25 mouse cellular contexts compared by ENCODE assay signal in the genomic region with DNA sequence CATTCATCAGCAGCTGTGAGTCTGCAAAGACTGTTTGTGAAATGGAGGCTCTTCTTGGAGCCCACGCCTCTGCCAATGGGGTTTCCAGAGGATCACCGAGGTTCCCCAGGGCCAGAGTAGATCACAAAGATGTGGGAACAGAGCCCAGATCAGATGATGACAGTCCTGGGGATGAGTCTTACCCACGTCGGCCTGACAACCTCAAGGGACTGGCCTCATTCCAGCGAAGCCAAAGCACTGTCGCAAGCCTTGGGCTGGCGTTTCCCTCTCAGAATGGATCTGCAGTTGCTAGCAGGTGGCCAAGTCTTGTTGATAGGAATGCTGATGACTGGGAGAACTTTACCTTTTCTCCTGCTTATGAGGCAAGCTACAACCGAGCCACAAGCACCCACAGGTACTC.
A peak's percentile ranks its signal among the peaks of the same experiment; 100 is the strongest.
DNase-seq lines count a peak whose midpoint lies in the region; ATAC-seq lines count a peak whose summit lies in the region.
"Had no signal": no experiment of that assay in that cellular context is flagged by ENCODE, and none has a peak within 500 bp of the region (broad histone marks: within the 10 kb centered on the region; RNA-seq: fewer than 3 reads in every experiment).

No protein-coding gene starts in this region.

- DNase-seq in cerebellum, adult 9-10 months, result peak; percentile 8
- DNase-seq in ZHBTc4 (ENCODE audit: low read depth, low spot score), result peak; percentile 6
- DNase-seq in adrenal gland, postnatal 36 days, result peak; percentile 61 to 81
- no peak for DNase-seq in spleen, postnatal 36 days (ENCODE audit: low spot score in 2 of 2)
- DNase-seq in frontal cortex, adult 2 months (ENCODE audit: extremely low spot score in 1 of 2, low spot score in 1 of 2), result no peak
- DNase-seq: gastrocnemius, postnatal 10 days; kidney, adult 18-20 months; layer of hippocampus, postnatal 36 days; midbrain, embryonic 14.5 days; thymus, adult 18-20 months; thymus, postnatal 4 days had no signal

- no peak overlapping the region for H3K9ac ChIP-seq in hindbrain, embryonic 13.5 days
- H3K9ac ChIP-seq: embryonic facial prominence, embryonic 15.5 days; heart, embryonic 15.5 days; limb, embryonic 15.5 days; liver, embryonic 15.5 days; stomach, embryonic 15.5 days had no signal

- no peaks in the 10 kb centered on the region for H3K4me1 ChIP-seq in hindbrain, embryonic 13.5 days (replicated peaks)
- H3K4me1 ChIP-seq: embryonic facial prominence, embryonic 15.5 days; forebrain, embryonic 10.5 days; heart, embryonic 15.5 days; hindbrain, embryonic 10.5 days; limb, embryonic 15.5 days; liver, embryonic 15.5 days; stomach, embryonic 15.5 days had no signal

- WGBS in hindbrain, embryonic 13.5 days, result 85% methylated on average over 8 of the region's 8 CpGs

- H3K4me3 ChIP-seq in hindbrain, embryonic 13.5 days, result no peak overlapping the region
- H3K4me3 ChIP-seq: embryonic facial prominence, embryonic 15.5 days; forebrain, embryonic 10.5 days; heart, embryonic 15.5 days; hindbrain, embryonic 10.5 days; limb, embryonic 15.5 days; liver, embryonic 15.5 days; myocyte; stomach, embryonic 15.5 days had no signal

- H3K36me3 ChIP-seq in hindbrain, embryonic 13.5 days, result peaks cover 26% of the 10 kb centered on the region
- H3K36me3 ChIP-seq: heart, embryonic 15.5 days; stomach, embryonic 15.5 days had no signal

- no peak overlapping the region for H3K4me2 ChIP-seq in hindbrain, embryonic 13.5 days
- H3K4me2 ChIP-seq: embryonic facial prominence, embryonic 15.5 days; heart, embryonic 15.5 days; limb, embryonic 15.5 days; liver, embryonic 15.5 days; stomach, embryonic 15.5 days had no signal

- no peaks in the 10 kb centered on the region for H3K27me3 ChIP-seq in hindbrain, embryonic 13.5 days
- H3K27me3 ChIP-seq: embryonic facial prominence, embryonic 15.5 days; heart, embryonic 15.5 days; limb, embryonic 15.5 days; liver, embryonic 15.5 days; Patski; stomach, embryonic 15.5 days had no signal

- no peaks in the 10 kb centered on the region for H3K9me3 ChIP-seq in hindbrain, embryonic 13.5 days
- H3K9me3 ChIP-seq: embryonic facial prominence, embryonic 15.5 days; forebrain, embryonic 10.5 days; heart, embryonic 15.5 days; hindbrain, embryonic 10.5 days; limb, embryonic 15.5 days; liver, embryonic 15.5 days; stomach, embryonic 15.5 days had no signal

- ATAC-seq in cerebellum, adult (ENCODE audit: insufficient number of reproducible peaks, low FRiP score, low TSS enrichment), result no peak
- ATAC-seq in hindbrain, embryonic 13.5 days (ENCODE audit: low FRiP score), result no peak
- ATAC-seq: activated CD4-positive, CD25-positive, alpha-beta regulatory T cell, adult 4 months; lung, postnatal 0 days; Patski had no signal

- no peak overlapping the region for H3K27ac ChIP-seq in hindbrain, embryonic 13.5 days
- H3K27ac ChIP-seq: embryonic facial prominence, embryonic 15.5 days; forebrain, embryonic 10.5 days; heart, embryonic 15.5 days; hindbrain, embryonic 10.5 days; kidney, postnatal 0 days; limb, embryonic 15.5 days; liver, embryonic 15.5 days; stomach, embryonic 15.5 days had no signal

Comparison
In these comparisons a context has a peak if more than half of its experiments do, and no peak if none do; other contexts are left out.
1. DNase-seq: peak in cerebellum, adult 9-10 months (single experiment), ZHBTc4 (single experiment) and adrenal gland, postnatal 36 days (2 of 2); none in spleen, postnatal 36 days (0 of 2) and frontal cortex, adult 2 months (0 of 2).